Mouse (Mus musculus): Measurements from ENCODE around the gene Ltb.

DNA sequence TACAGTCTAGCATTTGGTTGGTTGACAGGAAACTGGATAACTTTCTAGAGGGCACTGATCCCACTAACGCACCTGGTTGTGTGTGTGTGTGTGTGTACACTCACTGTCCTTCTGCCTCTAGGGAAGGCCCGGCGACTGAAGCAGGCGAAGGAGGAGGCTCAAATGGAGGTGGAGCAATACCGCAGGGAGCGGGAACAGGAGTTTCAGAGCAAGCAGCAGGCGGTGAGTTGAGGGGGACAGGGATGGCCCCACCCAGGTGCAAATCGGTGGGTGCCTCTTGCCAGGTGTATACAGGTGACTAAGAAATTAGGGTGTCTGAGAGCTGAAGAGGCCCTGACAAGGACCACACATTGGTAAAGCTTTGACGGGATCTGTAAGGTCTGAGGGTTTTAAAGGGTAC lies 42.8 kb downstream of the Ltb start:
- TF ChIP-seq POLR2A (IDR thresholded peaks at IDR 0.05; ENCODE audit: borderline replicate concordance, insufficient read depth, low read length) (peak; percentile 36; the same call in 1 of the 2 replicates), CTCF (IDR thresholded peaks at IDR 0.05; ENCODE audit: borderline replicate concordance, insufficient read depth, low read depth, low read length) (no peak)
